Mouse (Mus musculus): ENCODE results near the gene Rps6ka1.

- no peak for TF ChIP-seq CTCF (IDR thresholded peaks at IDR 0.05; ENCODE audit: low read depth)
- TF ChIP-seq EP300 (IDR thresholded peaks at IDR 0.05; ENCODE audit: low read depth): no peak
Measured at GRCm38 (mm10) chr4:133872812-133873300, 14.7 kb downstream of the Rps6ka1 start.

Data from heart, postnatal 0 days (tissue).